Mouse (Mus musculus) heart, embryonic 12.5 days (tissue): Measurements from ENCODE around the gene Serpina12. TPM values are rescaled to one million over a fixed set of nuclear protein-coding genes. Genes with fewer than 3 reads are reported as not detected.

Experiments
- ATAC-seq: fragments of 200-750 bp; cut with Nextera tagmentation; 2 replicates; pipeline ENCODE4 v1.8.0; 2017; ENCODE audit warnings: moderate TSS enrichment, moderate library complexity; ENCODE audit not compliant: insufficient number of reproducible peaks, low FRiP score
- H3K27ac ChIP-seq: fragments of 300-500 bp; sonication (generic); 2 replicates; pipeline ENCODE4 v1.5.1; 2016; ENCODE audit warnings: mild to moderate bottlenecking, moderate library complexity; ENCODE audit not compliant: poor library complexity, severe bottlenecking
- H3K27me3 ChIP-seq: fragments of 300-500 bp; sonication (generic); replicated peaks from 2 replicates; pipeline ENCODE4 v1.6.1; 2016; ENCODE audit warnings: mild to moderate bottlenecking, moderate library complexity
- H3K36me3 ChIP-seq: fragments of 300-500 bp; sonication (generic); 2 replicates; pipeline ENCODE4 v1.6.1; 2016; ENCODE audit warnings: mild to moderate bottlenecking, moderate library complexity
- H3K4me1 ChIP-seq: fragments of 300-500 bp; sonication (generic); replicated peaks from 2 replicates; pipeline ENCODE4 v1.6.1; 2016; ENCODE audit warnings: mild to moderate bottlenecking
- H3K4me2 ChIP-seq: fragments of 300-500 bp; sonication (generic); 2 replicates; pipeline ENCODE4 v1.6.1; 2016; ENCODE audit warnings: mild to moderate bottlenecking, moderate library complexity
- H3K4me3 ChIP-seq: fragments of 300-500 bp; sonication (generic); 2 replicates; pipeline ENCODE4 v1.5.1; 2016; ENCODE audit warnings: mild to moderate bottlenecking
- H3K9ac ChIP-seq: fragments of 300-500 bp; sonication (generic); 2 replicates; pipeline ENCODE4 v1.6.1; 2016; ENCODE audit warnings: mild to moderate bottlenecking, moderate library complexity
- H3K9me3 ChIP-seq: fragments of 300-500 bp; sonication (generic); replicated peaks from 2 replicates; pipeline ENCODE4 v1.6.1; 2016; ENCODE audit warnings: mild to moderate bottlenecking, moderate library complexity
- WGBS: fragments of 180-500 bp; shearing (Covaris S2); methylation state at CpG from one replicate; pipeline ENCODE4 v1.1.7; 2016; 5-methylcytosine and 5-hydroxymethylcytosine counted together
- polyA plus RNA-seq: library from polyadenylated mRNA; unstranded; fragments of >200 nt; fragmentation: Nextera tagmentation; extraction: Ambion mirVana; gene quantifications from 2 replicates; pipeline ENCODE4 v1.2.1, GENCODE M21; 2016

Gene Serpina12
- polyA plus RNA-seq, 1 experiment from 2014 or later, result not detected

DNA sequence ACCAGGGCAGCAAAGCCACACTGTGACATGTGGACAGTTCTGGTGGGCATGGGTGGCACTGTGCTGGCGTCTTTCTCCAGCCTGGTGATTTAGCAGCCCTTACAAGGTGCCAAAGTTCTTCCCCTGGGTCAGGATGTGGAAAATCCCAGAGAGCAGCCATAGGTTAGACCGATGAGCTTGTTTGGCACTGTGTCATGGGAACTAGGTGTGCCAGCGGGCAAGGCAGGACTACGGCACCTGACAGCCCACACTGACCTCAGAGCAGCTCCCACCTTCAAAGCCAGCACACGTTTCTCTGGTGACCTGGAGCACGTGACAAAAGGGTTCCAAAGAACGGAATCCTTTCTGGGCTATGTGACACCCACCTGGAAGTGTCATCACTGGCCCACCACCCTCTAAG lies 13.3 kb upstream of the Serpina12 start:
- no peak overlapping the region for H3K9ac ChIP-seq
- H3K27me3 ChIP-seq, result peaks cover 42% of the 10 kb centered on the region
- peaks cover 20% of the 10 kb centered on the region for H3K4me1 ChIP-seq
- H3K36me3 ChIP-seq, result no peaks in the 10 kb centered on the region
- H3K9me3 ChIP-seq, result no peaks in the 10 kb centered on the region
- 73% methylated on average over 7 of the region's 7 CpGs for WGBS
- ATAC-seq, result 0 out of 2 replicates have a peak, but pooled peaks have one; percentile 12
- H3K4me3 ChIP-seq, result no peak overlapping the region
- H3K4me2 ChIP-seq, result no peak overlapping the region
- H3K27ac ChIP-seq, result peak overlapping the region; percentile 58; the same call in 1 of the 2 replicates

DNA sequence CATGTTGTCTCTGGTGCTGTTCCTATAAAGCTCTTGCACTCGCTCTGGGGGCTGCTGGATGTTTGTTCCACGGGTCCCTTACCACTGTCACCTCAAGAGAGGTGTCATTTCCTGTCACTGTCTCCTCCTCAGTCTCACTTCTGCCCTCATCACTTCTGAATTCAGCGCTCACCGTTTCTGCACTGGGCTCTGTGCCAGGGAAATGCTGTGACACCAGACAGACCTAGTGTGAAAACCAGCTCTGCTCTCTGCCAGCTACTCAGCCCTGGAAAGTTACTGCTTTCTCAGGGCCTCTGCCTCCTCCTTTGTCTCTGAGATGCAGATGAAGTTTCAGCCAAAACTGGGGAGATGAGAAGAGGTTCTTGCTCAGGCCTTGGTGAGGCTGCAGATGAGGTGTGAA lies 12.8 kb upstream of the Serpina12 start:
- Histone ChIP-seq H3K4me1 (peaks cover 20% of the 10 kb centered on the region), H3K27me3 (peaks cover 42% of the 10 kb centered on the region), H3K4me3 (no peak overlapping the region), H3K9ac (no peak overlapping the region), H3K4me2 (no peak overlapping the region), H3K36me3 (no peaks in the 10 kb centered on the region), H3K27ac (peak overlapping the region; percentile 58; the same call in 1 of the 2 replicates), H3K9me3 (no peaks in the 10 kb centered on the region)
- peak; percentile 52 for ATAC-seq
- WGBS, result 14% methylated on average over 4 of the region's 4 CpGs

DNA sequence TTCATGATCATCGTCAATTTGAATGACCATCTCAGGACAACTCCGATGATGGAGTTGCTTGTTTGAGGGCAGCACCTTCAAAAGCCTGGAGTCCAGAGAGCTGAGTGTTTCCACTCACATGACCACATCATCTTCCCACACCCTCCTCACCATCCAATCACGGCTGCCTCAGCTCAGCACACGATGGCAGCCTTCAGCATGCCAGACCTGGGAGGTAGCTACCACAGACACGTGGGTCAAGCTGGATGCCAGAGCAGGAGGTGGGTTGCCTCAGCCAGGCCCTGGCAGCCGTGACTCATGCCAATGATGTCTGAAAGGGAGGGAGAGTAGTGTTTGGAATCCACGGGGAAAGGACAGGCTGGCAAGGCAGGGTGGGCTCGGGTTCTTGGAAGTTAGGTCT lies 11.5 kb upstream of the Serpina12 start:
- no peaks in the 10 kb centered on the region for H3K9me3 ChIP-seq
- H3K27me3 ChIP-seq, result peaks cover 29% of the 10 kb centered on the region
- no peak overlapping the region for H3K27ac ChIP-seq
- H3K36me3 ChIP-seq, result no peaks in the 10 kb centered on the region
- H3K4me2 ChIP-seq, result no peak overlapping the region
- no peak overlapping the region for H3K4me3 ChIP-seq
- 76% methylated on average over 8 of the region's 8 CpGs for WGBS
- no peak for ATAC-seq
- no peak overlapping the region for H3K9ac ChIP-seq
- peaks cover 20% of the 10 kb centered on the region for H3K4me1 ChIP-seq

DNA sequence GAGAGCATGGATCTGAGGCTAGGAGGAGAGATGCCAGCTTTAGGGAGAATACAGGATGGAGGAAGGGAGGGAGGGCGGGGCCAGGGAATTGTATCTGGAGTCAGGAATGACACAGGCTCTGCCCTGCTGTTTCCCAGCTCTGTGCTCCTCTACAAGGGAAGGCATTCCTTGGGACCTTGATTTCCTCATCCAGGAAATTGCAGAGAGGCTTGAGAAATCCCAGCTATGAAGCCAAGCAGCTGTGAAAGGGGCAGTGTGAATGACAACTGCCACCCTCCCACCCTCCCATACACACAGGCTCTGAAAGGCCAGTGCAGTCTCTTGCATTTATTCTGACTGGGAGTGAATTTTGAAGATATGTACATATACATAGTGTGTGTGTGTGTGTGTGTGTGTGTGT lies 9.8 kb upstream of the Serpina12 start:
- H3K9me3 ChIP-seq, result no peaks in the 10 kb centered on the region
- H3K4me2 ChIP-seq, result no peak overlapping the region
- H3K9ac ChIP-seq, result no peak overlapping the region
- no peaks in the 10 kb centered on the region for H3K36me3 ChIP-seq
- H3K27ac ChIP-seq, result no peak overlapping the region
- H3K4me3 ChIP-seq, result no peak overlapping the region
- peaks cover 17% of the 10 kb centered on the region; the same call in 1 of the 2 replicates for H3K27me3 ChIP-seq
- no peak for ATAC-seq
- 50% methylated on average over 1 of the region's 1 CpGs for WGBS
- H3K4me1 ChIP-seq, result peaks cover 20% of the 10 kb centered on the region

DNA sequence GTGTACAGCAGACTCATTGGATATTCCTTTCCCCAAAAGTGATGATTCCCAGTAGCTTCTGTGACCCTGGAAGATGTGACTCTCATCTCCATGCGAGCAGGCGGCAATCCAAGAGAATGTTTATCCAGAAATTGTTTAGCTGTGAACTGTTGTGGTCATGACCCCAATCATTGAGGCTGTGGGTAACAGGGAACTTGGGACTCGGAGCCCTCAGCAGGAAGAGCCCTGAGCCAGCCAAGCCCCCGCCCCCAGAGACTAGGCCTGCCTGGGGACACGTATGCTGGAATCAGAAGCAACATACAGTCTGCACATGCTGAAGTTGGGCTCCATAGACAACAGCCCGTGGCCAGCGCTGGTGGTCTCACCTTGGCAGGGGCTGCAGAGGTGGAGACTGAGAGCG lies 1.5 kb upstream of the Serpina12 start:
- Histone ChIP-seq H3K9ac (no peak overlapping the region), H3K9me3 (no peaks in the 10 kb centered on the region), H3K4me3 (no peak overlapping the region), H3K27me3 (no peaks in the 10 kb centered on the region), H3K36me3 (no peaks in the 10 kb centered on the region), H3K4me1 (no peaks in the 10 kb centered on the region), H3K4me2 (no peak overlapping the region), H3K27ac (no peak overlapping the region)
- ATAC-seq, result no peak
- WGBS, result 77% methylated on average over 8 of the region's 8 CpGs

DNA sequence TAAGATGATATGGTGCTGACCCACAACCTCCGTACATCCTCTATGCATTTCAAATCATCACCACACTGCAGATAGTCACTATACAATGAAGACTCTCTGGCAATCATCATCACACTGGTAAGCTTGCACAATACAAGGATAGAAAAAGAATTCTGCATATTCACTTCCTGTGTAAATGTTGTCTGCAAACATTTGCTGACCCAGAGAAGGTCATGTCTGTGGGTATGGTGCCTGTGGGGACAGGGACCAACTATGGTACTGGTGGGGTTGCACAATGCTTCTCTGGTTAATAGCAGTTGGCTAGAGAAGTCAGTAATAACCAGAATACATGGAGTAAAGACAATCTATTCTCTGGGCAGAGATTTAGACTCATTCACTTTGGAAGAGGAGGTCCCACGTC lies 1.5 kb downstream of the Serpina12 start:
- ATAC-seq, result no peak
- Histone ChIP-seq H3K4me2 (no peak overlapping the region), H3K36me3 (no peaks in the 10 kb centered on the region), H3K27me3 (no peaks in the 10 kb centered on the region), H3K9me3 (no peaks in the 10 kb centered on the region), H3K27ac (no peak overlapping the region), H3K9ac (no peak overlapping the region), H3K4me3 (no peak overlapping the region), H3K4me1 (no peaks in the 10 kb centered on the region)
- WGBS, result 76% methylated on average over 2 of the region's 2 CpGs

DNA sequence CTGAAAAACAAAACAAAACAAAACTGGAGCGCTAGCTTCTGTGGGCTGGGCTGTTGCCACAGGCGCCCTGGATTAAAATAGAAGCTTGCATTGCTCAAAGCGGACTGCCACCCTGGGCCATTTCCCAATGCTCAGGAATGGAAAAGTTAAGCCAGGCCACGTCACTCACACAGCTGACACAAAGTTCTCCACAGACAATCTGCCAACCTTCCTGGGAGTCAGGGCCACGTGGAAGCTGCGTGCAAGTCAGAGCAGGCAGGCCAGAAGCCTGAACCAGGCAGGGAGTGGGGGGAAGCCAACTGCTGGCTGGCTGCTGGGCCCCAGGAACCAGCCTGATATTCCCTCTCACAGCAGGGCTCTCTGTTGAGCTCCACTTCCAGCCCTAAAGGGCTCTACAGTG lies 2.8 kb downstream of the Serpina12 start:
- ATAC-seq, result no peak; the same call in 1 of the 2 replicates
- no peaks in the 10 kb centered on the region for H3K27me3 ChIP-seq
- no peak overlapping the region for H3K9ac ChIP-seq
- H3K4me3 ChIP-seq, result no peak overlapping the region
- H3K4me1 ChIP-seq, result no peaks in the 10 kb centered on the region
- WGBS, result 49% methylated on average over 6 of the region's 6 CpGs
- no peak overlapping the region for H3K4me2 ChIP-seq
- no peaks in the 10 kb centered on the region for H3K9me3 ChIP-seq
- no peaks in the 10 kb centered on the region for H3K36me3 ChIP-seq
- H3K27ac ChIP-seq, result no peak overlapping the region; the same call in 1 of the 2 replicates

DNA sequence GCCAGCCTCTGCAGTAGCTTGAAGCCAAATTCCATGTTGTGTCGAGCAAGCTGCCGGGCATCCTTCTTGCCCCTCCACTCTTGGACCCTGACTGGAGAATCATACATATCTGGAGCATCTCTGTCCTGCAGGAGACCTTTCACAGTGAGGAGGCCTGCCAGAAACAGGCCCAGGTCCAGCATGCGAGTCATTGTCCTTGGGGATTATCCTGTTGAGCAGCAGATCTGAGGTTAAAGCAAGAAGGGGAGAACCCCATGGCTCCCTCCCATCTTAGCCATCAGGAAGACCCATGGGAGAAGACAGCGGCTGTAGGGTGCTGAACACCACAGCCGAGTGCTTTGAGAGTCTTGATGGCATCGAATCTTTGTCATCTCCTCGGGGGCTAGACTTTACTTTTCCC lies 6.1 kb downstream of the Serpina12 start:
- Histone ChIP-seq H3K9me3 (no peaks in the 10 kb centered on the region), H3K4me2 (no peak overlapping the region), H3K4me3 (no peak overlapping the region), H3K36me3 (no peaks in the 10 kb centered on the region), H3K27me3 (peaks cover 5% of the 10 kb centered on the region; the same call in 1 of the 2 replicates), H3K27ac (no peak overlapping the region), H3K4me1 (no peaks in the 10 kb centered on the region), H3K9ac (no peak overlapping the region)
- WGBS, result 82% methylated on average over 7 of the region's 7 CpGs
- ATAC-seq, result no peak

DNA sequence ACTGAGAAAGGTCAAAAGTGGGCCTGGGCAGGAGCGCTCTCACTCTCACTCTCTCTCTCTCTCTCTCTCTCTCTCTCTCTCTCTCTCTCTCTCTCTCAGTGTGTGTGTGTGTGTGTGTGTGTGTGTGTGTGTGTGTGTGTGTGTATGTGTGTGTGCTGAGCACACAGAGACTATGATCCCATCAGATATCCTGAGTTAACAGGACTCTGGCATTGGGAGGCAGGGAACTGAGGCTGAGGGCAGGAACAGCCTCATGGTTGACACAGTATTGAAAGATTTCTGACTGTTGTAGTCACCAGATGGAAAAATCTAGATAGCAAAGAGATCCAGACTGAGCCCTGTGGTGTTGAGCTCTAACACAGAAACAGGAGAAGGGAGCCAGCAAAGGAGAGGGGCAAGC lies 10.5 kb downstream of the Serpina12 start:
- H3K36me3 ChIP-seq, result no peaks in the 10 kb centered on the region
- H3K9ac ChIP-seq, result no peak overlapping the region
- H3K4me1 ChIP-seq, result no peaks in the 10 kb centered on the region
- no peak for ATAC-seq
- no peak overlapping the region for H3K4me3 ChIP-seq
- no peak overlapping the region for H3K27ac ChIP-seq
- no peaks in the 10 kb centered on the region for H3K9me3 ChIP-seq
- no peak overlapping the region for H3K4me2 ChIP-seq
- H3K27me3 ChIP-seq, result peaks cover 9% of the 10 kb centered on the region; the same call in 1 of the 2 replicates
- WGBS, result 92% methylated on average over 1 of the region's 1 CpGs

DNA sequence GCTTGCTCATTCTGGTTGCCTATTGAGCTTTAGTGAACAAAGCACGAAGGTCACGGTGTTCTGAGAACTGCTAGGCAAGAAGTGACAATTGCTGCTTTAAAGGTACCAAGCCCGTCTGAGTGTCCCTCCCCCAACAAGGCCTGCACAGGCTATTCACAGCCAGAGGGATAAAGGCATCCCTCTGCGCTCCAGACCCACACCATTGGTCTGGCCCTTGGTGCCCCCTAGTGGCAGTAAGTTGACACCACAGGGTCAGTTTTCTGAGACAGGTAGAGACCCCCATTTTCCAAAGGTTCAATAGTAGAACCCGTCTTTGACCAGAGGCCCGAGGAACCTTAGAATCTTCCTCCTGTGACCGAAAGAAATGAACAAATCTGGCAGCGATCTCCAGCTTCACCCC lies 14.3 kb downstream of the Serpina12 start:
- H3K9ac ChIP-seq, result no peak overlapping the region
- WGBS, result 38% methylated on average over 8 of the region's 8 CpGs
- no peaks in the 10 kb centered on the region for H3K36me3 ChIP-seq
- peaks cover 15% of the 10 kb centered on the region; the same call in 1 of the 2 replicates for H3K27me3 ChIP-seq
- H3K9me3 ChIP-seq, result no peaks in the 10 kb centered on the region
- H3K4me2 ChIP-seq, result no peak overlapping the region
- H3K27ac ChIP-seq, result no peak overlapping the region
- no peaks in the 10 kb centered on the region for H3K4me1 ChIP-seq
- ATAC-seq, result peak; percentile 54; the same call in 1 of the 2 replicates
- no peak overlapping the region for H3K4me3 ChIP-seq

DNA sequence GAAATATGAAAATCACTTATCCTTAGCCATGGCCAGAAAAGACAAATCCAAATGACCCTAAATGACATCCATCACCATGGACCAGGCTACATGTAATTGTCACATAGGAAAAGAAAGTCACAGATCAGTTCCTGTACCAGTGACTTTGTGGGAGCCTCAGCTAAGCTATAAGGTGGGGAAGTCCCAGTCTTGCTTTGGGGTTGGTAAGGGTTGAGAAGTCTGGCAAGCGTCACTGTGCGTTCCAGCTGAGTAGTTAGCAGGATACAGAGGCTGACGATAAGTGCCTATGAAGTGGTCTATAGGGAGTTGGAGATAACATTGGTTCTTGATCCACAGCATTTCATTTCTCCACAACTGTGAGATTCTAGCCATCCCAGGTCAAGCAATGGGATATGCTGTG lies 29.0 kb downstream of the Serpina12 start:
- H3K27me3 ChIP-seq, result peaks cover 22% of the 10 kb centered on the region
- no peaks in the 10 kb centered on the region for H3K36me3 ChIP-seq
- no peak overlapping the region for H3K9ac ChIP-seq
- no peak overlapping the region for H3K4me3 ChIP-seq
- peaks cover 3% of the 10 kb centered on the region; the same call in 1 of the 2 replicates for H3K4me1 ChIP-seq
- H3K27ac ChIP-seq, result no peak overlapping the region
- 28% methylated on average over 3 of the region's 3 CpGs for WGBS
- ATAC-seq, result no peak
- H3K9me3 ChIP-seq, result 0 out of 2 replicates have a peak, but pooled peaks cover 8% of the 10 kb centered on the region
- H3K4me2 ChIP-seq, result no peak overlapping the region

DNA sequence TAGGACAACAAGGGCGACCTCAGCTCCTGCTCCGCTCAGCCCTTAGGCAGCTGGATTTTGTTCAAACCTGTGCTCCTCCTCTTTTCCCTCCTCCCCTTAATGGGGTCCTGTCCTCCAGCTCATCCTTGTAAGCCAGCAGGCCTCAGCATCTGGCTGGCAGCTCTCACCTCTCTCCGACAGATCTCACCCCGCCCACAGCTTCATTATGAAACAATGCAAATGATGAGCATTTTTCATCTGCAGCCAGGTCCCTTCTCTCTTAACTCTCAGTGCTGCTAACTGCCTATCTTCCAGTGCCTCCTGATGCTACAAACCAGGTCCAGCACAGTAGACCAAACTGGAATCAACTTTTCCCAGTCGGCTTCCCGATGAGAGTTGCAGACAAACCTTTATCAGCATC lies 30.6 kb downstream of the Serpina12 start, which contains the start of gene Serpina9:
Gene Serpina9 (minus strand): TSS at position 136 of the 400 bp plus-strand sequence.
- WGBS, result 79% methylated on average over 6 of the region's 6 CpGs
- no peak within 1 kb of the TSS for H3K4me2 ChIP-seq
- H3K4me3 ChIP-seq, result no peak within 1 kb of the TSS
- 0 out of 2 replicates have a peak, but pooled peaks cover 5% of the 10 kb centered on the region for H3K9me3 ChIP-seq
- ATAC-seq, result no peak
- H3K9ac ChIP-seq, result no peak within 1 kb of the TSS
- H3K27me3 ChIP-seq, result peaks cover 28% of the 10 kb centered on the region
- no peak within 1 kb of the TSS for H3K27ac ChIP-seq
- H3K36me3 ChIP-seq, result no peaks in the 10 kb centered on the region
- H3K4me1 ChIP-seq, result peaks cover 3% of the 10 kb centered on the region; the same call in 1 of the 2 replicates
